Mouse (Mus musculus) E14TG2a.4 (cell line): ENCODE data around the gene Ankrd33.

ENCODE experiments used
- CTCF ChIP-seq: conservative IDR thresholded peaks from 2 replicates; pipeline ENCODE4 v1.5.1; 2014; ENCODE audit warnings: low read length
- POU5F1 ChIP-seq: IDR thresholded peaks from 2 replicates; pipeline ENCODE4 v1.6.1; 2014; ENCODE audit warnings: low read length, borderline replicate concordance

GRCm38 (mm10) chr15:101154700-101155616 lies 39.4 kb downstream of the Ankrd33 start:
- TF ChIP-seq POU5F1 (no peak), CTCF (no peak)
